Mouse (Mus musculus): Measurements from ENCODE around the gene Nck2. TPM values are rescaled to one million over a fixed set of nuclear protein-coding genes. Genes with fewer than 3 reads are reported as not detected.

Gene Nck2
- polyA plus RNA-seq, 1 experiment from 2014 or later, result 31.1 TPM

DNA sequence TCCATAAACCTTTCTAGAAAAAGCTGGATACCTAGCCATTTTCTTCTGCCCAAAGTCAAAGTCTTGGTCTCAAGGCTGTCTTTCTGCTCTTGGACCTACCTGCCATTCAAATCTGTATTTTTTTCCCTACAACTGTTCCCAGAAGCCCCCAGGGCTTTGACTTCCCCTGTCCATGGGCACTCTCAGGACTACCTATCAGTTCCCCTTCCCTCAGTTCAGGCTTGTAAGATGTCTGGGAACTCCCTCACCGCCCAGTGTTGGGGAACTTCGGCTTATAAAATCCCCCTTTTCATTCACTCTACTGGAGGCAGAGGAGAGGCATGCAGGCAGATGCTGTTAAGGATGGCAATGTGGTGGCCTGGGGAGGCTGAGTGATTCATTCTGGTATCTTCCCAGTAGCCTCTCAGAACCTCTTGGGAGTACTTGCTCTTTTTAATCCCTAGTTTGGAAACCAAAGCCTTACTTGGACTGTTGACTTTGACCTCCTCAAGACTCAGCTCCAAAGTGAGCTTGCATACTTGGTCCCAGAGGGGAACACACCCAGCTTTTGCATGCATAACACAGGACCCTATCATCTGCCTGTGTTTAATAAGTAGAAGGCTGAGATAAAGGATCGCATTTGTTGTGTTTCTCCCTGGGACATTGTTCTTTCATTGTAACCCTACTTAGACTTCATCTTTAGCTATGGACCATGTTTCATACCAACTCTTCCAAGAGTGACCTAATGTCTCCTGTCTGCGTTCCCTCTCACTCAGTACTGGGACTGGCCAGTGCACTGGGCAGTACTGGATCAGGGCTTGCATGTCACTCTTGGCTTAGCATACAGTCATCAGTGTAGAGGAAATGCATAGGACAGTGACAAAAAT lies 27.0 kb downstream of the Nck2 start:
- ATAC-seq (ENCODE audit: low read depth), result no peak
- peaks cover 13% of the 10 kb centered on the region for H3K4me1 ChIP-seq (ENCODE audit: control insufficient read depth, insufficient read depth, low read length)
- 82% methylated on average over 4 of the region's 4 CpGs for WGBS

DNA sequence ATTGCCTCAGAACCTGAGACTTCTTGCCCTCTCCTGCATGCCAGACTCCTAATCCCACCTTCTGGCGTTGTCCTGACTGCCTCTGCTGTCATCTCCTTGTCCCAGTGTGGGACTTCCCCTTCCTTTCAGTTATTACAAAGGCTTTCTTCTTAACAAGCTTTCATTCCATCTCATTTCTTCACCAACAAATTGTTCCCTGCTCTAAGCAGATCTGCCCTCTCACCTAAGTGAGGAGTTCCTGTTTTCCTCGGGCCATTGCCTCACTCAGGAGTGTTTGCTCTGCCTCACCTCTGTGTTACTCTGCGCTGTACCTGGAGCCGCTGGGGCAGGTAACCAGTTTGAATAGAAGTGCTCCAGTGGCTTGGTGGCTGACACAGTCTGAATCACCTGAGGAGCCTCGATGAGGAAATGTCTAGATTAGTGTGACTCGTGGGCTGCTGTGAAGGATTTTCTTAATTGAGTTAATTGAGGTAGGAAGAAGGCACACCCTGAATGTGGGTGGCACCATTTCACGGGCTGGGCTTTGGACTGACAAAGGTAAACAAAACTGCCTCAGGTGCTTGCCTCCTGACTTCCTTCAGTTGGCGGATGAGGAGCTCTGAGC lies 27.8 kb downstream of the Nck2 start:
- no peak for ATAC-seq (ENCODE audit: low read depth)
- peaks cover 10% of the 10 kb centered on the region for H3K4me1 ChIP-seq (ENCODE audit: control insufficient read depth, insufficient read depth, low read length)
- H3K4me3 ChIP-seq (ENCODE audit: low read depth, low read length), result no peak overlapping the region
- H3K4me2 ChIP-seq (ENCODE audit: low read depth, low read length), result no peak overlapping the region
- no peaks in the 10 kb centered on the region for H3K27me3 ChIP-seq (ENCODE audit: control insufficient read depth, insufficient read depth, low read length)
- H3K9me3 ChIP-seq (ENCODE audit: control insufficient read depth, low read length), result no peaks in the 10 kb centered on the region
- WGBS, result 90% methylated on average over 8 of the region's 8 CpGs
- no peaks in the 10 kb centered on the region for H3K36me3 ChIP-seq (ENCODE audit: control insufficient read depth, insufficient read depth, low read length)
- no peak overlapping the region for H3K9ac ChIP-seq (replicated peaks; ENCODE audit: low read depth, low read length)
- H3K27ac ChIP-seq (ENCODE audit: low read depth, low read length), result no peak overlapping the region

More for the DNA sequence above, 27.0 kb downstream of the Nck2 start:
- no peak overlapping the region for H3K27ac ChIP-seq (ENCODE audit: low read depth, low read length)
- no peak overlapping the region for H3K9ac ChIP-seq (replicated peaks; ENCODE audit: low read depth, low read length)
- no peak overlapping the region for H3K4me3 ChIP-seq (ENCODE audit: low read depth, low read length)
- H3K36me3 ChIP-seq (ENCODE audit: control insufficient read depth, insufficient read depth, low read length), result no peaks in the 10 kb centered on the region
- no peaks in the 10 kb centered on the region for H3K9me3 ChIP-seq (ENCODE audit: control insufficient read depth, low read length)
- H3K4me2 ChIP-seq (ENCODE audit: low read depth, low read length), result no peak overlapping the region
- no peaks in the 10 kb centered on the region for H3K27me3 ChIP-seq (ENCODE audit: control insufficient read depth, insufficient read depth, low read length)

DNA sequence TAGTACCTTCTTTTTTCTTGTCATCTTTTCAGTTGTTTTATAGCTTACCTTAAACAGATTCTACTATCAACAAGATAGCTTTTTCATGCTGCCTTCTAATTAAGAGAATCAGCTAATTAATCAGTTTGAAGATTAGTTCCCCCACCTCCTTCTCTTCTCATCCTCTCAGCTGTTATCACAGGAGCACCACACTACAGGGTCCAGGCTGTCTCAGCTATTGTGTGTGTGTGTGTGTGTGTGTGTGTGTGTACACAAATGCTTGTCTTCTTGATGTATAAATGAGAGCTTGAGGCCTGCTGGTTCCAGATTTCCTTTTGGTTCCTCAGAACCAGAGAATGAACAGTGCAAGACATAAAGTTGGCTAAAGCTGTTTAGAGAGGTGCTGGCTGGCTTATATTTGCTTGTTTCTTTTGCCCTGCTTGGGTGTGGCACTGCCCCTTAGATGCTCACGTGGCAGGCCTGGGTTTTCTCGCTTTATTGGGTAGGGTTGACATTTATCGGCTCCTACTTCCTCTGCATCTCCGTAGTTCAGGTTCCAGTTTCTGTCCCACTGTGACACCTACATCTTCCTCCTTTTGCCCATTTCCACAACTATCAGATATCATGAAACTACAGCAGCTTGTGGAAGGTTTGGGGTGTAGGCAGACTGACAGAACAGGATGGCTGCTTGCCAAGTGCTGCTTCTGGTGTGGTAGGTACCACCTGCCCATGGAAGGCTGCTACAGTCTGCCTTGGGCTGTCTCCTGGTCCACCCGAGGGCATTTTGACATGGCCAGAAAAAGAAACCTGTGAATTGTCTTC lies 29.6 kb downstream of the Nck2 start:
- ATAC-seq (ENCODE audit: low read depth), result 0 out of 2 replicates have a peak, but pooled peaks have one; percentile 9
- H3K9ac ChIP-seq (replicated peaks; ENCODE audit: low read depth, low read length), result no peak overlapping the region
- no peak overlapping the region for H3K27ac ChIP-seq (ENCODE audit: low read depth, low read length)
- no peaks in the 10 kb centered on the region for H3K9me3 ChIP-seq (ENCODE audit: control insufficient read depth, low read length)
- H3K27me3 ChIP-seq (ENCODE audit: control insufficient read depth, insufficient read depth, low read length), result no peaks in the 10 kb centered on the region
- 87% methylated on average over 5 of the region's 5 CpGs for WGBS
- H3K36me3 ChIP-seq (ENCODE audit: control insufficient read depth, insufficient read depth, low read length), result no peaks in the 10 kb centered on the region
- H3K4me1 ChIP-seq (ENCODE audit: control insufficient read depth, insufficient read depth, low read length), result peaks cover 8% of the 10 kb centered on the region
- no peak overlapping the region for H3K4me2 ChIP-seq (ENCODE audit: low read depth, low read length)
- H3K4me3 ChIP-seq (ENCODE audit: low read depth, low read length), result no peak overlapping the region

DNA sequence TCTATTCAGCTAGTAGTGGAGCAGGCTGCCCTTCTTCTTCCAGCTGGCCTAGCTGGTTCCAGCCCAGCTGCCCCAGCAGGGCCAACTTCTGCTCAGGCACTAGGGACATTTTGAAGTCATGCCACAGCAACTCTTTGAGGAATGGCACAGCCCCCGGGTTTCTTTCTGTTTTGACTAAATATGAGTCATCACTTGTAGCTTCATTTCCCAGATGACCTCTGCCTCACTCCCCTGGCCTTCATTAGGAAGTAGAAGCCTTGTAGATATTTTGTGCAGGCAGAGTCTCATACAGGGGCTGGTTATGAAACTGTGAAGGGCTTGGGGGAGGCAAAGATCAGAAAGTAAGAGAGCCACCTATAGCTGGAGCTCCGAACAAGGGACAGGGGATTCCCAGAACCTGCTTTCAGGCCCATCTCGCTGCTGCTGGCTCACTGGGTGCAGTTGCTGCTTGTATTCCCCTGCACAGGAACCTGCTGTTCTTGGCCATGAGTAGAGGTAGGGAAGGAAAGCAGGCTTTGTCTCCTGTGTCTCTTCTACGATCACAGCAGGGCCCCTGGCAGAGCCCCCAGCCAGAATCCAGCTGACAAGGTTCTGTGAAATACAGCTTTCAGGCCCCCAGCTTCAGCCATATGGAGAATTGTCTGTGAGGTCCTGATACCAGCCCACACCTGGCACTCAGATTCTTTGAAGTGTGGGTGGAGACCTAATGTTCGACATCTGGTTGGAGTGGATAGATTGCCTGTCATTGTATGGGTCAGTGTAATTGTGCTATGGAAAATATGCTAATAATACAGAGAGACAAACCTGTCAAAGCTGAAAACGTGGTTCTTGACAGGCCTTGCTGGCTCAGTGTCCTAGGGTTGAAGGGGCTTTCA lies 30.4 kb downstream of the Nck2 start:
- Histone ChIP-seq H3K9ac (replicated peaks; ENCODE audit: low read depth, low read length) (no peak overlapping the region), H3K9me3 (ENCODE audit: control insufficient read depth, low read length) (no peaks in the 10 kb centered on the region), H3K4me2 (ENCODE audit: low read depth, low read length) (no peak overlapping the region), H3K36me3 (ENCODE audit: control insufficient read depth, insufficient read depth, low read length) (no peaks in the 10 kb centered on the region), H3K27me3 (ENCODE audit: control insufficient read depth, insufficient read depth, low read length) (no peaks in the 10 kb centered on the region), H3K4me3 (ENCODE audit: low read depth, low read length) (no peak overlapping the region), H3K4me1 (ENCODE audit: control insufficient read depth, insufficient read depth, low read length) (peaks cover 8% of the 10 kb centered on the region), H3K27ac (ENCODE audit: low read depth, low read length) (no peak overlapping the region)
- WGBS, result 57% methylated on average over 6 of the region's 6 CpGs
- 0 out of 2 replicates have a peak, but pooled peaks have one; percentile 22 for ATAC-seq (ENCODE audit: low read depth)

DNA sequence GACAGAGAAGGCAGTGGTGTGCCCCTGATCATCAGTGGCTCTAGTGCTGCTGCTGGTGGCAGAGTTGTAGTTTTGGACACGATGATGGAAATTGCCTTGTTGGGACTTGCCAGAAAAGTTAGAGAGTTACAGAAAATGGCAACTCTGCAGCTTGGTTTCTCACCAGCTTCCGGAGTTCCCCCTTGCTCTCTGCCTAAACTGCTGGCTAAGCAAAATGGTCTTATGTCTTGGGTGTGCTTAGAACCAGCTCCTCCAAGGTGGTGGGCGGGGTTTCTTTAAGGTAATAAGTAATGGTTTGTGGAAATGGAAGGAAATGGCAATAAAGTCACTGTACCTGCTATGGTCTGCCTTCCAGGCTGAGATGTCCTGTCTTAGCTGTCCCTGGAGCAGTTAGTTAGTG lies 33.6 kb downstream of the Nck2 start:
- Histone ChIP-seq H3K9ac (replicated peaks; ENCODE audit: low read depth, low read length) (no peak overlapping the region), H3K4me2 (ENCODE audit: low read depth, low read length) (no peak overlapping the region), H3K4me1 (ENCODE audit: control insufficient read depth, insufficient read depth, low read length) (peaks cover 8% of the 10 kb centered on the region), H3K4me3 (ENCODE audit: low read depth, low read length) (no peak overlapping the region), H3K9me3 (ENCODE audit: control insufficient read depth, low read length) (no peaks in the 10 kb centered on the region), H3K27me3 (ENCODE audit: control insufficient read depth, insufficient read depth, low read length) (no peaks in the 10 kb centered on the region), H3K27ac (ENCODE audit: low read depth, low read length) (no peak overlapping the region), H3K36me3 (ENCODE audit: control insufficient read depth, insufficient read depth, low read length) (no peaks in the 10 kb centered on the region)
- WGBS, result 93% methylated on average over 3 of the region's 3 CpGs
- no peak for ATAC-seq (ENCODE audit: low read depth)

DNA sequence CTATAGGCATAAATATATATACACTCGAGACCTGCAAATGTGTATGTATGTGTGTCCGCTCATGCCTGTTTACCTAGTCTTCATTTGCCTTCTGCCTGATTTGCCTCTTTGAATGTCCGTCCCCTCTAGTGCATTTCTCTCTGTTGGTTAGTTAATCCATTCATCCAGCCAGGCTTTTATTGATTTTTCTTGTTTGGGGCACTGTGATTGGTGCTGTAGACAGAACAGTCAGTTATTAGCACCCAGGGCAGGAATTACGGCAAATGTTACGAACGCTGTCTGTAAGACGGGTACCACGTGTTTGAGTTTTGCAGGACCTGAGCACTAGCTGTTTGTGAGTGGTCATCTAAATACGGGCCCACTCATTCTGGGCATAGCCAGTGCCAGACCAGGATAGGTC lies 40.8 kb downstream of the Nck2 start:
- H3K9me3 ChIP-seq (ENCODE audit: control insufficient read depth, low read length), result no peaks in the 10 kb centered on the region
- no peak overlapping the region for H3K9ac ChIP-seq (replicated peaks; ENCODE audit: low read depth, low read length)

DNA sequence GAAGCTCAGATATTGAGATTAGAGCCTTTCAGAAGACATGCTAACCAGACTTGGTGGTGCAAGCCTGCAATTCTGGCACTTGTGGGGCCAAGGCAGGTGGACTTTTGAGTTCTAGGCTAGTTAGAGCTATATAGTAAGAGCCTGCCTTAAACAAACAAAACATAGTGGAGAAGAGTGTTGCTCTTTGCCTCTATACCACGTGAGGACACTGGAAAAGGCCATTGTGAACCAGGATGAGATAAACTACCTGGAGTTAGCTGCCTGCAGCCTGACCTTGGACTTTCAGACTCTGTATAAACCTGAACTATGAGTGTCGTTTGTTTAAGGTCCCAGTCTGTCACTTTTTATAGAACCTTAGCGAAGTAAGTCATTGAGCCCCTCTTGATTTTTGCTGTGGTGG lies 42.1 kb downstream of the Nck2 start:
- no peaks in the 10 kb centered on the region for H3K27me3 ChIP-seq (ENCODE audit: control insufficient read depth, insufficient read depth, low read length)
- H3K27ac ChIP-seq (ENCODE audit: low read depth, low read length), result no peak overlapping the region
- H3K4me2 ChIP-seq (ENCODE audit: low read depth, low read length), result no peak overlapping the region
- H3K4me3 ChIP-seq (ENCODE audit: low read depth, low read length), result no peak overlapping the region
- H3K36me3 ChIP-seq (ENCODE audit: control insufficient read depth, insufficient read depth, low read length), result no peaks in the 10 kb centered on the region
- no peak overlapping the region for H3K9ac ChIP-seq (replicated peaks; ENCODE audit: low read depth, low read length)
- H3K4me1 ChIP-seq (ENCODE audit: control insufficient read depth, insufficient read depth, low read length), result peaks cover 7% of the 10 kb centered on the region; the same call in 1 of the 2 replicates
- no peaks in the 10 kb centered on the region for H3K9me3 ChIP-seq (ENCODE audit: control insufficient read depth, low read length)
- ATAC-seq (ENCODE audit: low read depth), result no peak
- WGBS, result 69% methylated on average over 3 of the region's 3 CpGs

More for the DNA sequence above, 40.8 kb downstream of the Nck2 start:
- H3K4me3 ChIP-seq (ENCODE audit: low read depth, low read length), result no peak overlapping the region
- no peaks in the 10 kb centered on the region for H3K36me3 ChIP-seq (ENCODE audit: control insufficient read depth, insufficient read depth, low read length)
- H3K4me1 ChIP-seq (ENCODE audit: control insufficient read depth, insufficient read depth, low read length), result peaks cover 7% of the 10 kb centered on the region; the same call in 1 of the 2 replicates
- 52% methylated on average over 9 of the region's 9 CpGs for WGBS
- no peaks in the 10 kb centered on the region for H3K27me3 ChIP-seq (ENCODE audit: control insufficient read depth, insufficient read depth, low read length)
- H3K27ac ChIP-seq (ENCODE audit: low read depth, low read length), result no peak overlapping the region
- no peak overlapping the region for H3K4me2 ChIP-seq (ENCODE audit: low read depth, low read length)
- ATAC-seq (ENCODE audit: low read depth), result peak; percentile 15; the same call in 1 of the 2 replicates

DNA sequence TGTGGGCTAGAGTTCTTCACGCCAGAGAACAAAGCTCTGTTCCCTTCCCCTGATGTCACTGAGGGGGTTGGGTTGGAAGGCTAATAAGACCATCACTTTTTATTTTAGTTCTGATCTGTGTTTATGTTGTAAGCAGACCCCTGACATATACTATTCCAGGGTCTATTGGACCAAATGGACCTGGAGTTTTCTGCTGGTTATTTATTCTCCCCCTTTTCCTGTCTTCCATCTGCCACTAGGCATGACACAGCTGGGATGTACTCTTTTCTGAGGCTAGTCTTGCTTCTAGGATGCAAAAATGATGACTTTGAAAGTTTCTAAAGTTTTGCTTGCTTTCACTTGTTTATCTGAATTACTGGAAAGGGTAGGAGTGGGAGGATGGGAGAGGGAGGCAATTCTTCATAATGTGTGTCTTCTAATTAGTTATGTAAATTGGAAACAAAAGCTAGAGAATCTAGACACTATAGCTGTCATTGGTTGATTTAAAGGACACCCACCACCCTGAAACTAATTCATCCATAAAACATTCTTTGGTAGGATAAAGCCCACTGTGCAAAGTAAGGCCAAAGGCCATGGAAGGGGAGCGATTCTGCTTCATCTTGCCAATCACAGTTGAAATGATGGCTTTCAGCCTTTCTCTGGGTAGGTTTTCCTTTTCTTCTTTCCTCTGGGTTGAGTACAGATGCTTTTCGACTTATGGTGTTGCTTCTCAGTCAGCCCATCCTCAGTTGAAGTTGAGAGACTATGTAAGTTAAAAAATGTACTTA lies 42.8 kb downstream of the Nck2 start:
- no peaks in the 10 kb centered on the region for H3K27me3 ChIP-seq (ENCODE audit: control insufficient read depth, insufficient read depth, low read length)
- H3K4me1 ChIP-seq (ENCODE audit: control insufficient read depth, insufficient read depth, low read length), result peaks cover 7% of the 10 kb centered on the region; the same call in 1 of the 2 replicates
- 16% methylated on average over 3 of the region's 3 CpGs for WGBS
- no peak overlapping the region for H3K4me2 ChIP-seq (ENCODE audit: low read depth, low read length)
- H3K27ac ChIP-seq (ENCODE audit: low read depth, low read length), result no peak overlapping the region
- no peak; the same call in 1 of the 2 replicates for ATAC-seq (ENCODE audit: low read depth)
- H3K4me3 ChIP-seq (ENCODE audit: low read depth, low read length), result no peak overlapping the region
- H3K9me3 ChIP-seq (ENCODE audit: control insufficient read depth, low read length), result no peaks in the 10 kb centered on the region
- H3K9ac ChIP-seq (replicated peaks; ENCODE audit: low read depth, low read length), result no peak overlapping the region
- no peaks in the 10 kb centered on the region for H3K36me3 ChIP-seq (ENCODE audit: control insufficient read depth, insufficient read depth, low read length)
